Mouse (Mus musculus): ENCODE data around the gene Pds5b.
"Not testable (repeated sequence)": the region's sequence is repeated elsewhere in the genome, so short reads cannot be mapped to it uniquely, and the experiment has no call there.

The Pds5b gene

GRCm38 (mm10) chr5:150673153-150673835 is at the start of gene Pds5b:
Gene Pds5b, plus strand, starts transcription at chr5:150673739.
- peak; percentile 98 for DNase-seq

- DNase-seq = no peak
Observed at GRCm38 (mm10) chr5:150625528-150625927, 48.0 kb upstream of the Pds5b start.

- no peak for DNase-seq
Observed at GRCm38 (mm10) chr5:150629272-150629671, 44.3 kb upstream of the Pds5b start.

- no peak for DNase-seq
Observed at GRCm38 (mm10) chr5:150629692-150630091, 43.8 kb upstream of the Pds5b start.

GRCm38 (mm10) chr5:150641440-150641839 is 32.1 kb upstream of the Pds5b start:
- DNase-seq = no peak

- DNase-seq = not testable (repeated sequence)
Observed at GRCm38 (mm10) chr5:150643390-150643789, 30.1 kb upstream of the Pds5b start.

- no peak for DNase-seq
Observed at GRCm38 (mm10) chr5:150644926-150645325, 28.6 kb upstream of the Pds5b start.

GRCm38 (mm10) chr5:150652578-150652977 is 21.0 kb upstream of the Pds5b start:
- DNase-seq = no peak

GRCm38 (mm10) chr5:150654548-150654947 is 19.0 kb upstream of the Pds5b start:
- DNase-seq = no peak

GRCm38 (mm10) chr5:150659425-150659824 is 14.1 kb upstream of the Pds5b start:
- not testable (repeated sequence) for DNase-seq

GRCm38 (mm10) chr5:150660296-150660695 is 13.2 kb upstream of the Pds5b start:
- DNase-seq = not testable (repeated sequence)

GRCm38 (mm10) chr5:150663926-150664325 is 9.6 kb upstream of the Pds5b start:
- DNase-seq = not testable (repeated sequence)

- no peak for DNase-seq
Observed at GRCm38 (mm10) chr5:150664794-150665131, 8.8 kb upstream of the Pds5b start.

GRCm38 (mm10) chr5:150665132-150665954 is 8.2 kb upstream of the Pds5b start:
- peak; percentile 98 for DNase-seq

GRCm38 (mm10) chr5:150666133-150666739 is 7.3 kb upstream of the Pds5b start, which contains the start of gene N4bp2l2:
Gene N4bp2l2, minus strand, starts transcription at chr5:150666183.
- DNase-seq = not testable (repeated sequence)

GRCm38 (mm10) chr5:150668731-150669130 is 4.8 kb upstream of the Pds5b start:
- DNase-seq = no peak

GRCm38 (mm10) chr5:150672343-150672742 is 1.2 kb upstream of the Pds5b start:
- DNase-seq = no peak

- peak; percentile 76 for DNase-seq
Observed at GRCm38 (mm10) chr5:150673880-150674621, 512 bp downstream of the Pds5b start.

GRCm38 (mm10) chr5:150674866-150675265 is 1.3 kb downstream of the Pds5b start:
- DNase-seq = no peak

- not testable (repeated sequence) for DNase-seq
Observed at GRCm38 (mm10) chr5:150682862-150683261, 9.3 kb downstream of the Pds5b start.

- DNase-seq = no peak
Observed at GRCm38 (mm10) chr5:150690685-150691084, 17.1 kb downstream of the Pds5b start.

- no peak for DNase-seq
Observed at GRCm38 (mm10) chr5:150693277-150693676, 19.7 kb downstream of the Pds5b start.

- peak; percentile 64 for DNase-seq
Observed at GRCm38 (mm10) chr5:150702714-150703113, 29.2 kb downstream of the Pds5b start.
